Mouse (Mus musculus): Measurements from ENCODE around the gene Dapk3. TPM values are rescaled to one million over a fixed set of nuclear protein-coding genes. Genes with fewer than 3 reads are reported as not detected.
"Not testable (repeated sequence)": the region's sequence is repeated elsewhere in the genome, so short reads cannot be mapped to it uniquely, and the experiment has no call there.

The Dapk3 gene
- polyA plus RNA-seq, 1 experiment from 2014 or later, result 44.1 TPM

DNA sequence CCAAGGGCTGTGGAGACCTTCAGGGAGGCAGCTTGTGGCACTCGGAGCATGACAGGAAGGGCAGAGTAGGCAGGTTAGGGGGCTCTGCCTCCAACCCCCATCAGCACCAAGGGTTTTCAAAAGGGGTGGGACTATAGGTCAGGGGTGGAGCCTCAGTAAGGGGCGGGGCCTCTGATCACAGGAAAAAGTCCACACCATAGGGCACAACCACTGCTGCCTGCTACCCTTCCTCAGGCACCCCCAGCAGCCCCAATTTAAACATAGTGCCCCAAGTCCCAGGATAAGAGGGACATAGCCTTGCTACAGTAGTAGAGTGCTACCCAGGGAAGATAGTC is 20.5 kb upstream of the Dapk3 start:
- WGBS (ENCODE audit: insufficient replicate concordance), result 73% methylated on average over 2 of the region's 2 CpGs
- Histone ChIP-seq H3K4me2 (no peak overlapping the region), H3K27me3 (ENCODE audit: control insufficient read depth, insufficient read depth, low read length) (no peaks in the 10 kb centered on the region), H3K4me3 (ENCODE audit: low read depth, low read length) (no peak overlapping the region), H3K36me3 (ENCODE audit: control insufficient read depth, insufficient read depth, low read length) (peaks cover 11% of the 10 kb centered on the region), H3K27ac (ENCODE audit: low read depth, low read length) (no peak overlapping the region), H3K4me1 (ENCODE audit: control insufficient read depth, insufficient read depth, low read length) (peaks cover 10% of the 10 kb centered on the region), H3K9me3 (replicated peaks; ENCODE audit: control insufficient read depth, low read length) (no peaks in the 10 kb centered on the region), H3K9ac (ENCODE audit: low read depth, low read length) (no peak overlapping the region)
- no peak for ATAC-seq (replicated peaks; ENCODE audit: insufficient number of reproducible peaks, low FRiP score, low TSS enrichment)

DNA sequence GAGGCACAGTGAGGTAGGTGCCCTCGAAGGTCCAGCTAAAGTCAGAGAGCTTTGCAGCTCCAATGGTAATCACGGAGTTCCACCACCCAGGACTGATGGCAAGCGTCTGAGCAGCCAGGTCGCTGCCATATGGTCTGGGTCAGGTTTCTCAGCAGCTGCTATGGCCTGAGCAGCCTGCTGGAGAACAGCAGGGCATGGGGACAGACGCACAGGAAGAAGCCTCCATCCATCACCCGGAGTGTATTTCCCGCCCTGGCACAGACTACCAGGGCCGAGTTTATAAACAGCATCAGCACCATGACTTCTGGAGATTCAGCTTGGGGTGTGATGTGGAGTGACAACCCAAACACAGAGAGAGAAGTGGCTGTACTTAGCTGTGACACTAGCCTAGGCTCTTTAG is 17.7 kb upstream of the Dapk3 start:
- Histone ChIP-seq H3K36me3 (ENCODE audit: control insufficient read depth, insufficient read depth, low read length) (peaks cover 4% of the 10 kb centered on the region; the same call in 1 of the 2 replicates), H3K27ac (ENCODE audit: low read depth, low read length) (no peak overlapping the region), H3K4me1 (ENCODE audit: control insufficient read depth, insufficient read depth, low read length) (peaks cover 14% of the 10 kb centered on the region), H3K27me3 (ENCODE audit: control insufficient read depth, insufficient read depth, low read length) (no peaks in the 10 kb centered on the region), H3K4me3 (ENCODE audit: low read depth, low read length) (no peak overlapping the region), H3K9ac (ENCODE audit: low read depth, low read length) (no peak overlapping the region), H3K9me3 (replicated peaks; ENCODE audit: control insufficient read depth, low read length) (no peaks in the 10 kb centered on the region), H3K4me2 (no peak overlapping the region)
- ATAC-seq (replicated peaks; ENCODE audit: insufficient number of reproducible peaks, low FRiP score, low TSS enrichment), result no peak
- 76% methylated on average over 8 of the region's 8 CpGs for WGBS (ENCODE audit: insufficient replicate concordance)

- H3K9ac ChIP-seq (ENCODE audit: low read depth, low read length), result peak within 1 kb of the TSS; percentile 88
- peak; percentile 87 for ATAC-seq (replicated peaks; ENCODE audit: insufficient number of reproducible peaks, low FRiP score, low TSS enrichment)
- peak within 1 kb of the TSS; percentile 89 for H3K4me2 ChIP-seq
- no peaks in the 10 kb centered on the region for H3K36me3 ChIP-seq (ENCODE audit: control insufficient read depth, insufficient read depth, low read length)
- peak within 1 kb of the TSS; percentile 92 for H3K4me3 ChIP-seq (ENCODE audit: low read depth, low read length)
- H3K4me1 ChIP-seq (ENCODE audit: control insufficient read depth, insufficient read depth, low read length), result peaks cover 9% of the 10 kb centered on the region
- H3K27ac ChIP-seq (ENCODE audit: low read depth, low read length), result peak within 1 kb of the TSS; percentile 75
- H3K27me3 ChIP-seq (ENCODE audit: control insufficient read depth, insufficient read depth, low read length), result no peaks in the 10 kb centered on the region
- H3K9me3 ChIP-seq (replicated peaks; ENCODE audit: control insufficient read depth, low read length), result no peaks in the 10 kb centered on the region
- under 1% methylated on average over 57 of the region's 64 CpGs for WGBS (ENCODE audit: insufficient replicate concordance)
Observed at GRCm38 (mm10) chr10:81167200-81168086, 15.4 kb upstream of the Dapk3 start, which contains the start of gene Pias4. TSS of gene Pias4 (minus strand) at chr10:81167923.

DNA sequence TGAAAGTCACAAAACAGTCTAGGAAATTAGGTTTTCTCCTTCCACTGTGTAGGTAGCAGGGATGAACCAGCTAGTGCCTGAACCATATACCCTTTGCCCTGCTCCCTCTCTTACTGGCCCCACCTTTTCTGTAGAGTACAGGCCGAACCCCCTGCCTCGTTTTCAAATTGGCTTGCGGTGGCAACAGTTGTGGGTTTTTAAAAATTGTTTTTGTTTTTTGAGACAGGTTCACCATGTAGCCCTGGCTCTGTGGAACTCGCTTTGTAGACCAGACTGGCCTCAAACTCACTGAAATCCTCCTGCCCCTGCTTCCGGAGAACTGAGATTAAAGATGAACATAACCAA is 14.7 kb upstream of the Dapk3 start:
- Histone ChIP-seq H3K4me3 (ENCODE audit: low read depth, low read length) (peak overlapping the region; percentile 92), H3K9ac (ENCODE audit: low read depth, low read length) (peak overlapping the region; percentile 65), H3K27me3 (ENCODE audit: control insufficient read depth, insufficient read depth, low read length) (no peaks in the 10 kb centered on the region), H3K4me2 (peak overlapping the region; percentile 89), H3K36me3 (ENCODE audit: control insufficient read depth, insufficient read depth, low read length) (no peaks in the 10 kb centered on the region), H3K4me1 (ENCODE audit: control insufficient read depth, insufficient read depth, low read length) (peaks cover 9% of the 10 kb centered on the region), H3K27ac (ENCODE audit: low read depth, low read length) (peak overlapping the region; percentile 75), H3K9me3 (replicated peaks; ENCODE audit: control insufficient read depth, low read length) (no peaks in the 10 kb centered on the region)
- 8% methylated on average over 5 of the region's 5 CpGs for whole genome bisulfite sequencing (ENCODE audit: insufficient replicate concordance)
- ATAC-seq (replicated peaks; ENCODE audit: insufficient number of reproducible peaks, low FRiP score, low TSS enrichment), result peak; percentile 37

- 5% methylated on average over 29 of the region's 29 CpGs for WGBS (ENCODE audit: insufficient replicate concordance)
- H3K9me3 ChIP-seq (replicated peaks; ENCODE audit: control insufficient read depth, low read length), result no peaks in the 10 kb centered on the region
- H3K36me3 ChIP-seq (ENCODE audit: control insufficient read depth, insufficient read depth, low read length), result no peaks in the 10 kb centered on the region
- H3K4me3 ChIP-seq (ENCODE audit: low read depth, low read length), result peak overlapping the region; percentile 92
- H3K27me3 ChIP-seq (ENCODE audit: control insufficient read depth, insufficient read depth, low read length), result no peaks in the 10 kb centered on the region
- H3K4me2 ChIP-seq, result peak overlapping the region; percentile 89
- H3K27ac ChIP-seq (ENCODE audit: low read depth, low read length), result peak overlapping the region; percentile 75
- H3K4me1 ChIP-seq (ENCODE audit: control insufficient read depth, insufficient read depth, low read length), result peaks cover 9% of the 10 kb centered on the region
- H3K9ac ChIP-seq (ENCODE audit: low read depth, low read length), result peak overlapping the region; percentile 65
- no peak; the same call in 1 of the 2 replicates for ATAC-seq (replicated peaks; ENCODE audit: insufficient number of reproducible peaks, low FRiP score, low TSS enrichment)
Observed at GRCm38 (mm10) chr10:81168521-81169244, 14.1 kb upstream of the Dapk3 start.

DNA sequence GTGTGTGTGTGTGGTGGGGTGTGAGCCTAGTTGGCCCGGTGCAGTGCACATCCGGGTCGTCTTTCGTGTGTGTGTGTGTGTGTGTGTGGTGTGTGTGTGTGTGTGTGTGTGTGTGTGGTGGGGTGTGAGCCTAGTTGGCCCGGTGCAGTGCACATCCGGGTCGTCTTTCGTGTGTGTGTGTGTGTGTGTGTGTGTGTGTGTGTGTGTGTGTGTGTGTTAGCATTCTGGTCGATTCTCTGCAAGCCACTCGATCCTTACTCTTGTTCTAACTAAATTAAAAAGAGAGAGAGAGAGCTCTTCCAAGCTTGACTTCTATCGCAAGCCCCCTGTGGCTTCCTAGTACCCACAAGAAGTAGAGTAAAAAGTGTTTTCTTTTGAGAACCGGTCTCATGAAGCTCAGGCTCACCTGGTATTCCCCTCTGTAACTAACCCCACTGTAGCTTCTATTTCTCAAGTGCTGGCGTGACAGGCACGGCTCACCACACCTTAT is 13.3 kb upstream of the Dapk3 start:
- WGBS (ENCODE audit: insufficient replicate concordance), result 40% methylated on average over 10 of the region's 14 CpGs
- not testable (repeated sequence) for H3K36me3 ChIP-seq (ENCODE audit: control insufficient read depth, insufficient read depth, low read length); H3K27me3 ChIP-seq (ENCODE audit: control insufficient read depth, insufficient read depth, low read length); H3K27ac ChIP-seq (ENCODE audit: low read depth, low read length); ATAC-seq (replicated peaks; ENCODE audit: insufficient number of reproducible peaks, low FRiP score, low TSS enrichment); H3K9ac ChIP-seq (ENCODE audit: low read depth, low read length); H3K9me3 ChIP-seq (replicated peaks; ENCODE audit: control insufficient read depth, low read length)
- Histone ChIP-seq H3K4me1 (ENCODE audit: control insufficient read depth, insufficient read depth, low read length) (peaks cover 14% of the 10 kb centered on the region), H3K4me3 (ENCODE audit: low read depth, low read length) (0 out of 2 replicates have a peak overlapping the region, but pooled peaks have one; percentile 5), H3K4me2 (peak overlapping the region; percentile 22; the same call in 1 of the 2 replicates)

GRCm38 (mm10) chr10:81173132-81173531 is 9.7 kb upstream of the Dapk3 start:
- Histone ChIP-seq H3K36me3 (ENCODE audit: control insufficient read depth, insufficient read depth, low read length) (peaks cover 8% of the 10 kb centered on the region), H3K27ac (ENCODE audit: low read depth, low read length) (peak overlapping the region; percentile 79), H3K4me3 (ENCODE audit: low read depth, low read length) (0 out of 2 replicates have a peak overlapping the region, but pooled peaks have one; percentile 4), H3K9me3 (replicated peaks; ENCODE audit: control insufficient read depth, low read length) (no peaks in the 10 kb centered on the region), H3K27me3 (ENCODE audit: control insufficient read depth, insufficient read depth, low read length) (no peaks in the 10 kb centered on the region), H3K4me1 (ENCODE audit: control insufficient read depth, insufficient read depth, low read length) (peaks cover 23% of the 10 kb centered on the region), H3K9ac (ENCODE audit: low read depth, low read length) (peak overlapping the region; percentile 39), H3K4me2 (peak overlapping the region; percentile 42)
- no peak; the same call in 1 of the 2 replicates for ATAC-seq (replicated peaks; ENCODE audit: insufficient number of reproducible peaks, low FRiP score, low TSS enrichment)
- 11% methylated on average over 21 of the region's 21 CpGs for WGBS (ENCODE audit: insufficient replicate concordance)

DNA sequence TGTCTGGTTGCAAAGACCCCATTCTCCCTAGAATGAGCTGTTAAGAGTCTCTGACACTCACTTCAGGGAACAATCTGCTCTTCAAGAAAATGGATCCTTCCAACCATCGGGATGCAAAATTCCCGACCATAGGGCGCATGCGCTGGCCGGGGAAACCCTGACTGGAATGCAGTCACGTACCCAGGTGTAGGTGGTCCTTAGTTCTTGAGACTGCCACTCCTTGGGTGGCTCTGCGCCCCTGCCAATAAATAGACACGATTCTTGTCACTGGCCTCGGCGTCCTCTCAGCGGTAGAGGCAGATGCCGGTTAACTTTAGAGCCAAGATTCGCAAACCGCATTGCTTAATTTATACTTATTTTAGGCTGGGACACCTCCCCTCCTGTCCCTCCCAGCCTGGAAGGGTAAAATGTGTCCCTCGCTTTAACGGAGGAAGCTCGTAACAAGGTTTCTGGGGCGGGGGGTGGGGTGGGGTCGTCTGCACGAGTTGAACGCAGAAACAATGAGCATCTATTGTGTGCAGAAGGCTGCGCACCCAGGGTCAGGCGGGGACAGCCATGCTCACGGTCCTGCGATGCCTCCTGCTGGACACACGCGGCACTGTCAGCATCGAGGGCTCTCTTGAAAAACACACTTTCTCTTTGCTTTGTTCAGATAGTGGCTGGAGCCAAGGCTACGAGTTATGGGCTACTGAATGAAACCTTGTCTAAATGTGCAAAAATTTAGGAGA is 8.0 kb upstream of the Dapk3 start:
- WGBS (ENCODE audit: insufficient replicate concordance), result 1% methylated on average over 29 of the region's 29 CpGs
- Histone ChIP-seq H3K4me1 (ENCODE audit: control insufficient read depth, insufficient read depth, low read length) (peaks cover 21% of the 10 kb centered on the region), H3K4me2 (peak overlapping the region; percentile 76), H3K9ac (ENCODE audit: low read depth, low read length) (peak overlapping the region; percentile 57), H3K27me3 (ENCODE audit: control insufficient read depth, insufficient read depth, low read length) (no peaks in the 10 kb centered on the region), H3K27ac (ENCODE audit: low read depth, low read length) (peak overlapping the region; percentile 62), H3K4me3 (ENCODE audit: low read depth, low read length) (peak overlapping the region; percentile 43), H3K9me3 (replicated peaks; ENCODE audit: control insufficient read depth, low read length) (no peaks in the 10 kb centered on the region), H3K36me3 (ENCODE audit: control insufficient read depth, insufficient read depth, low read length) (peaks cover 24% of the 10 kb centered on the region)
- no peak for ATAC-seq (replicated peaks; ENCODE audit: insufficient number of reproducible peaks, low FRiP score, low TSS enrichment)

All from heart, embryonic 11.5 days (tissue).